Mouse (Mus musculus): ENCODE data around the gene Clic5. TPM values are rescaled to one million over a fixed set of nuclear protein-coding genes. Genes with fewer than 3 reads are reported as not detected.
A peak's percentile ranks its signal among the peaks of the same experiment; 100 is the strongest.

The Clic5 gene
- polyA plus RNA-seq, 1 experiment from 2014 or later: 0.06 TPM

DNA sequence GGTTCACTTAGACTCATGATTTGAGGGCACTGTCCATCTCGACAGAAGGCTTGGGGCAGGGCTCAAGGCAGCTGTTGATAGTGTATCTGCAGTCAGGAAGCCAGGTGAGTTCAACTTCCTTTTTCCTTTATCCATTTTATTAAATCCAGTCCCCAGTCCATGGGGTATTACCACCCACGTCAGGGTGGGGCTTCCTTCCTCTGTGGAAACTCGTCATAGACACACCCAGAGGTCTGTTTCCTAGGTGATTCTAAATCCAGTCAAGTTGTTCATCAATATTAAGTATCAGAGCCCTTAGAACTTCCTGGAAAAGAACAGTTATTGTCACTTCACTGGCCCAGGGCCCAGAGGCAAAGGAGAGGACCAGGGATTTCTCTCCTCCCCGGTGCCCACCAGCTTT, 61.2 kb downstream of the Clic5 start:
- peaks cover 19% of the 10 kb centered on the region for H3K4me1 ChIP-seq
- H3K36me3 ChIP-seq: no peaks in the 10 kb centered on the region
- no peaks in the 10 kb centered on the region for H3K9me3 ChIP-seq (replicated peaks)
- H3K4me3 ChIP-seq: no peak overlapping the region
- no peak for DNase-seq (ENCODE audit: low spot score)
- no peak overlapping the region for H3K27ac ChIP-seq
- peaks cover 27% of the 10 kb centered on the region for H3K27me3 ChIP-seq (ENCODE audit: low read depth, poor library complexity, severe bottlenecking)
- WGBS: 82% methylated on average over 4 of the region's 4 CpGs

GRCm38 (mm10) chr17:44252653-44253052, 64.3 kb downstream of the Clic5 start:
- DNase-seq (ENCODE audit: low spot score): no peak
- Histone ChIP-seq H3K4me3 (no peak overlapping the region), H3K27me3 (ENCODE audit: low read depth, poor library complexity, severe bottlenecking) (peaks cover 31% of the 10 kb centered on the region), H3K27ac (no peak overlapping the region), H3K36me3 (no peaks in the 10 kb centered on the region), H3K9me3 (replicated peaks) (no peaks in the 10 kb centered on the region), H3K4me1 (peaks cover 19% of the 10 kb centered on the region)
- 85% methylated on average over 3 of the region's 3 CpGs for WGBS

DNA sequence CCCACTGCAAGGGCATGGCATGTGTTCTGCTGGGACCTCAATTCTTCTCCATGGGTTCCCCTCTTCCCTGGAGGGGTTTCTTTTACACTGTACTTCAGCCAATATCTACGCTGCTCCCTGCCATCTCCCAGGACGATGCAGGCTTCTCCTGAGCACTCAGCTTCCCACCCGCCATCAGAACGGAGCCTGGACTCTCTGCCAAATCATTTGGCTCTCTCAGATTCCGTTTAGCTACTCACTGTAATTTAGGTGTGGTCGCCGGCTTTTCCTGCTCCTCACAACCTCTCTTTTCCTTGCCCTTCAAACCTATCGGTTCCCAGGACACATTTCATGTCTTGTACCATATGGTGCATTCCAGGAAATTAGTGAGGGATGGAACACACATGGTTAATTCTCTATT, 66.3 kb downstream of the Clic5 start:
- H3K4me1 ChIP-seq: peaks cover 26% of the 10 kb centered on the region
- H3K27ac ChIP-seq: no peak overlapping the region
- WGBS: 71% methylated on average over 8 of the region's 8 CpGs
- H3K4me3 ChIP-seq: no peak overlapping the region
- peaks cover 37% of the 10 kb centered on the region for H3K27me3 ChIP-seq (ENCODE audit: low read depth, poor library complexity, severe bottlenecking)
- no peaks in the 10 kb centered on the region for H3K9me3 ChIP-seq (replicated peaks)
- H3K36me3 ChIP-seq: no peaks in the 10 kb centered on the region
- DNase-seq (ENCODE audit: low spot score): no peak

- Histone ChIP-seq H3K27ac (no peak overlapping the region), H3K4me1 (peaks cover 26% of the 10 kb centered on the region), H3K36me3 (no peaks in the 10 kb centered on the region), H3K9me3 (replicated peaks) (no peaks in the 10 kb centered on the region), H3K27me3 (ENCODE audit: low read depth, poor library complexity, severe bottlenecking) (peaks cover 55% of the 10 kb centered on the region), H3K4me3 (no peak overlapping the region)
- WGBS: 10% methylated on average over 6 of the region's 6 CpGs
- DNase-seq (ENCODE audit: low spot score): peak; percentile 87
Observed at GRCm38 (mm10) chr17:44256583-44256982, 68.2 kb downstream of the Clic5 start.

DNA sequence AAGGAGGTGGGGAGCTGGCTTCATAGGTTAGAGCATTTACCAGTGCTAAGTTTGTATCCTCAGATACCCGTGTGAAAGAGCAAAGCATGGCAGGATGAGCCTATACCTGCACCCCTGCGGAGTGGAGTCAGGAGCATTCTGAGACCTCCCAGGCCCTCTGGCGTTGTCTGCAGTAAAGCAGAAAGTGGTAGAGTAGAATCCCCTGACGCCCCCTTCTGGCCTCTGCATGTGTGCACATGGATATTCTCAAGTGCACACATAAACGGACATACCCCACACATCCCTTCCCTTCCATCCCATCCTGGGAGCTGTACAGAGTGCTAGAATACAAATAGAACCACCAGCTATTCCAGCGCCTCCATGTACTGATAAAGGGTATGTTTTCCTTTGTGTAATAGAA, 70.9 kb downstream of the Clic5 start:
- Histone ChIP-seq H3K9me3 (replicated peaks) (no peaks in the 10 kb centered on the region), H3K4me1 (peaks cover 32% of the 10 kb centered on the region), H3K4me3 (no peak overlapping the region), H3K27ac (no peak overlapping the region), H3K27me3 (ENCODE audit: low read depth, poor library complexity, severe bottlenecking) (peaks cover 54% of the 10 kb centered on the region), H3K36me3 (no peaks in the 10 kb centered on the region)
- no peak for DNase-seq (ENCODE audit: low spot score)
- WGBS: 36% methylated on average over 6 of the region's 6 CpGs

DNA sequence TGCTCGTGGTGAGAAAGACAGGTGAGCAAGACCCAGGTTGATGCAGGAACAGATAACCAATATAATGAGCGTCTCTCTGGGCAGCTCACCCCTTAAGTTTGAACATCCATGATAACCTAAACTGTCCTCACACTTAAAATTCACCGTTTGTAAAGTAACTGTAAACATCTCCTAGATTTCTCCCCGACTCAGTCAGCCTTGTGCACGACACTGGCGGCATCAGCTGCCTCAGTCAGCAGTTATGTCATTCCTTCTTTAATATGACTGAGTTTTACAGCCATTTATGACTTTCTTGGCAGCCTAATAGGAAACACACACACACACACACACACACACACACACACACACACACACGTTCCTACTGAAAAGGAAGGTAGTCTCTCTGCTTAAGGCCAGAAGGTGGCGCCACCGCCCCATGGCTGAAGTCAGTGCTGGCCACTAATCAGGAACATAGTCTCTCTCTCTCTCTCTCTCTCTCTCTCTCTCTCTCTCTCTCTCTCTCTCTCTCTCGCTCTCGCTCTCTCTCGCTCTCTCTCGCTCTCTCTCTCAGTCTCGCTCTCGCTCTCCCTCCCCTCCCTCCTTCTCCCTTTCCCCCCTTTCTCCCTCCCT, 73.3 kb downstream of the Clic5 start:
- DNase-seq (ENCODE audit: low spot score): peak; percentile 87
- Histone ChIP-seq H3K36me3 (no peaks in the 10 kb centered on the region), H3K4me1 (peaks cover 29% of the 10 kb centered on the region), H3K9me3 (replicated peaks) (no peaks in the 10 kb centered on the region), H3K27ac (no peak overlapping the region), H3K4me3 (no peak overlapping the region), H3K27me3 (ENCODE audit: low read depth, poor library complexity, severe bottlenecking) (peaks cover 52% of the 10 kb centered on the region)
- 38% methylated on average over 9 of the region's 15 CpGs for WGBS

- Histone ChIP-seq H3K27me3 (ENCODE audit: low read depth, poor library complexity, severe bottlenecking) (peaks cover 26% of the 10 kb centered on the region; the same call in 1 of the 2 replicates), H3K4me1 (peaks cover 14% of the 10 kb centered on the region; the same call in 1 of the 2 replicates), H3K36me3 (no peaks in the 10 kb centered on the region), H3K4me3 (no peak overlapping the region), H3K27ac (no peak overlapping the region), H3K9me3 (replicated peaks) (no peaks in the 10 kb centered on the region)
- DNase-seq (ENCODE audit: low spot score): no peak
- WGBS: 90% methylated on average over 7 of the region's 7 CpGs
Observed at GRCm38 (mm10) chr17:44270043-44270442, 81.7 kb downstream of the Clic5 start.

GRCm38 (mm10) chr17:44271426-44271825, 83.0 kb downstream of the Clic5 start:
- H3K4me1 ChIP-seq: peaks cover 14% of the 10 kb centered on the region; the same call in 1 of the 2 replicates
- no peaks in the 10 kb centered on the region for H3K36me3 ChIP-seq
- H3K27me3 ChIP-seq (ENCODE audit: low read depth, poor library complexity, severe bottlenecking): peaks cover 14% of the 10 kb centered on the region; the same call in 1 of the 2 replicates
- DNase-seq (ENCODE audit: low spot score): no peak
- 86% methylated on average over 3 of the region's 3 CpGs for WGBS
- no peak overlapping the region for H3K27ac ChIP-seq
- H3K4me3 ChIP-seq: no peak overlapping the region
- H3K9me3 ChIP-seq (replicated peaks): no peaks in the 10 kb centered on the region

- H3K9me3 ChIP-seq (replicated peaks): no peaks in the 10 kb centered on the region
- no peaks in the 10 kb centered on the region for H3K36me3 ChIP-seq
- no peak for DNase-seq (ENCODE audit: low spot score)
- H3K4me3 ChIP-seq: no peak overlapping the region
- peaks cover 5% of the 10 kb centered on the region; the same call in 1 of the 2 replicates for H3K4me1 ChIP-seq
- 0 out of 2 replicates have a peak overlapping the region, but pooled peaks have one; percentile 36 for H3K27ac ChIP-seq
- peaks cover 15% of the 10 kb centered on the region; the same call in 1 of the 2 replicates for H3K27me3 ChIP-seq (ENCODE audit: low read depth, poor library complexity, severe bottlenecking)
Observed at GRCm38 (mm10) chr17:44274804-44275203, 86.4 kb downstream of the Clic5 start.

GRCm38 (mm10) chr17:44288320-44288719, 99.9 kb downstream of the Clic5 start:
- no peaks in the 10 kb centered on the region for H3K4me1 ChIP-seq
- H3K27ac ChIP-seq: no peak overlapping the region
- H3K4me3 ChIP-seq: no peak overlapping the region
- WGBS: 90% methylated on average over 1 of the region's 1 CpGs
- no peaks in the 10 kb centered on the region for H3K36me3 ChIP-seq
- DNase-seq (ENCODE audit: low spot score): no peak
- 0 out of 2 replicates have a peak, but pooled peaks cover 8% of the 10 kb centered on the region for H3K27me3 ChIP-seq (ENCODE audit: low read depth, poor library complexity, severe bottlenecking)
- no peaks in the 10 kb centered on the region for H3K9me3 ChIP-seq (replicated peaks)

GRCm38 (mm10) chr17:44297221-44297620, 108.8 kb downstream of the Clic5 start:
- no peaks in the 10 kb centered on the region for H3K36me3 ChIP-seq
- H3K27me3 ChIP-seq (ENCODE audit: low read depth, poor library complexity, severe bottlenecking): peaks cover 8% of the 10 kb centered on the region
- WGBS: 89% methylated on average over 1 of the region's 1 CpGs
- peaks cover 28% of the 10 kb centered on the region for H3K4me1 ChIP-seq
- H3K4me3 ChIP-seq: no peak overlapping the region
- H3K27ac ChIP-seq: no peak overlapping the region
- H3K9me3 ChIP-seq (replicated peaks): no peaks in the 10 kb centered on the region
- DNase-seq (ENCODE audit: low spot score): no peak

DNA sequence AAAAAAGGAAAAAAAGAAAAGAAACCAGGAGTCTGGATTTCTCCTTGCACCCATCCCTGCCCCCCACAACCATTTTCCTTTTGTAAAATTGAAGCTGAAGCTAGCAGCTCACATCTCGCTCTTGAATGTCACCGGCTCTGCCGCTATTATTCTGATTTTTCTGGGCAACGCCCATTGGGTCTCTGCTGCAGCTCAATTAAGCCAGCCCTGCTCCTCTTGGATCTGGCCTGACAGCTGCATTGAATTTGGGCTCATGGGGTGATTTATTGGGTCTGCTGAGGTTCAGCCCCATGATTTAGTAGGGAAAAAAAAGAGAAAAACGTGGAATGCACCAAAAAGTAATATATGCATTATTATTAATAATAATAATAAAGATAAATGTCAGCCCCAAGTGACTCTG, 111.9 kb downstream of the Clic5 start:
- peak; percentile 72 for DNase-seq (ENCODE audit: low spot score)
- 14% methylated on average over 5 of the region's 5 CpGs for WGBS
- H3K27ac ChIP-seq: no peak overlapping the region

DNA sequence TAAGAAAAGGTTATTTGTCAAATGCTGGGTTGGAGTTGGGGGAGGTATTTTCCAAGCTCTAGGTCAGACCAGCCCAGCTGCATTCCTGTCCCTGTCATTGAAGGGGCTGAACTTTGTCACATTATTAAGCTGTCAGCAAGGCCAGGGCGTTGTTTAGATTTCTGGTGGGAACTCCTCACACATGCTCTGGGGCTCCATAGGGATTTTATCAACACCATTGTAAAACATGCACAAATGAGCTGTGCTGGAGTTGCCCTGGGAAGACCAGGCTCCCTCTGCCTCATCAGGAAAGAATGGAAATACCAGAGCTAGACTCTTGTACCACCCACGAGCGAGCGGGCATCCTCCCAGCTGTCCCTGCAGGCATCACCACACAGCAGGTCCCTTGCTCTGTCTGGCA, 112.3 kb downstream of the Clic5 start:
- Histone ChIP-seq H3K4me1 (peaks cover 36% of the 10 kb centered on the region), H3K27me3 (ENCODE audit: low read depth, poor library complexity, severe bottlenecking) (peaks cover 32% of the 10 kb centered on the region), H3K36me3 (no peaks in the 10 kb centered on the region), H3K9me3 (replicated peaks) (no peaks in the 10 kb centered on the region), H3K27ac (no peak overlapping the region), H3K4me3 (0 out of 2 replicates have a peak overlapping the region, but pooled peaks have one; percentile 6)
- WGBS: 16% methylated on average over 4 of the region's 4 CpGs
- DNase-seq (ENCODE audit: low spot score): peak; percentile 87

More for the DNA sequence above, 111.9 kb downstream of the Clic5 start:
- Histone ChIP-seq H3K4me1 (peaks cover 36% of the 10 kb centered on the region), H3K27me3 (ENCODE audit: low read depth, poor library complexity, severe bottlenecking) (peaks cover 30% of the 10 kb centered on the region), H3K9me3 (replicated peaks) (no peaks in the 10 kb centered on the region), H3K36me3 (no peaks in the 10 kb centered on the region), H3K4me3 (0 out of 2 replicates have a peak overlapping the region, but pooled peaks have one; percentile 10)

Measured in limb, embryonic 10.5 days (tissue).